Mouse (Mus musculus): ENCODE results near the gene Mbd5. TPM values are rescaled to one million over a fixed set of nuclear protein-coding genes. Genes with fewer than 3 reads are reported as not detected.

The Mbd5 gene
- polyA plus RNA-seq, 2 experiments = 14.3 to 30.9 TPM

GRCm38 (mm10) chr2:49241715-49242114, 292.4 kb downstream of the Mbd5 start:
- no peak for TF ChIP-seq POLR2A (IDR thresholded peaks at IDR 0.05; ENCODE audit: borderline replicate concordance, extremely low read depth, insufficient read depth, insufficient read length)
- ATAC-seq (ENCODE audit: low FRiP score, low read depth) = no peak
- no peaks in the 10 kb centered on the region for H3K9me3 ChIP-seq (ENCODE audit: control insufficient read depth, low read length)
- no peak overlapping the region for H3K4me2 ChIP-seq (replicated peaks; ENCODE audit: low read depth, low read length, severe bottlenecking)
- H3K36me3 ChIP-seq (ENCODE audit: control insufficient read depth, insufficient read depth, low read length) = peaks cover 5% of the 10 kb centered on the region
- H3K27me3 ChIP-seq (ENCODE audit: control insufficient read depth, insufficient read depth, low read length) = no peaks in the 10 kb centered on the region
- H3K4me1 ChIP-seq (ENCODE audit: control insufficient read depth, insufficient read depth, low read length) = no peaks in the 10 kb centered on the region
- no peak for DNase-seq (ENCODE audit: low spot score)
- no peak overlapping the region for H3K9ac ChIP-seq (ENCODE audit: low read depth, low read length, severe bottlenecking)
- H3K4me3 ChIP-seq (replicated peaks; ENCODE audit: low read length) = no peak overlapping the region
- 90% methylated on average over 4 of the region's 4 CpGs for WGBS
- H3K27ac ChIP-seq (replicated peaks; ENCODE audit: low read depth, low read length) = no peak overlapping the region

GRCm38 (mm10) chr2:49264092-49264491, 314.8 kb downstream of the Mbd5 start:
- H3K27ac ChIP-seq (replicated peaks; ENCODE audit: low read depth, low read length) = no peak overlapping the region
- ATAC-seq (ENCODE audit: low FRiP score, low read depth) (no peak), DNase-seq (ENCODE audit: low spot score) (no peak)
- H3K9me3 ChIP-seq (ENCODE audit: control insufficient read depth, low read length) = no peaks in the 10 kb centered on the region
- no peaks in the 10 kb centered on the region for H3K27me3 ChIP-seq (ENCODE audit: control insufficient read depth, insufficient read depth, low read length)
- H3K4me1 ChIP-seq (ENCODE audit: control insufficient read depth, insufficient read depth, low read length) = no peaks in the 10 kb centered on the region
- H3K4me2 ChIP-seq (replicated peaks; ENCODE audit: low read depth, low read length, severe bottlenecking) = no peak overlapping the region
- no peak overlapping the region for H3K9ac ChIP-seq (ENCODE audit: low read depth, low read length, severe bottlenecking)
- no peak overlapping the region for H3K4me3 ChIP-seq (replicated peaks; ENCODE audit: low read length)
- no peaks in the 10 kb centered on the region for H3K36me3 ChIP-seq (ENCODE audit: control insufficient read depth, insufficient read depth, low read length)
- WGBS = 73% methylated on average over 2 of the region's 2 CpGs
- no peak for TF ChIP-seq POLR2A (IDR thresholded peaks at IDR 0.05; ENCODE audit: borderline replicate concordance, extremely low read depth, insufficient read depth, insufficient read length)

- no peaks in the 10 kb centered on the region for H3K9me3 ChIP-seq (ENCODE audit: control insufficient read depth, low read length)
- 29% methylated on average over 11 of the region's 11 CpGs for WGBS
- DNase-seq (ENCODE audit: low spot score) (no peak), ATAC-seq (ENCODE audit: low FRiP score, low read depth) (peak; percentile 63)
- H3K9ac ChIP-seq (ENCODE audit: low read depth, low read length, severe bottlenecking) = no peak overlapping the region
- no peak overlapping the region for H3K27ac ChIP-seq (replicated peaks; ENCODE audit: low read depth, low read length)
- no peaks in the 10 kb centered on the region for H3K4me1 ChIP-seq (ENCODE audit: control insufficient read depth, insufficient read depth, low read length)
- H3K4me3 ChIP-seq (replicated peaks; ENCODE audit: low read length) = no peak overlapping the region
- no peak for TF ChIP-seq POLR2A (IDR thresholded peaks at IDR 0.05; ENCODE audit: borderline replicate concordance, extremely low read depth, insufficient read depth, insufficient read length)
- H3K36me3 ChIP-seq (ENCODE audit: control insufficient read depth, insufficient read depth, low read length) = no peaks in the 10 kb centered on the region
- no peak overlapping the region for H3K4me2 ChIP-seq (replicated peaks; ENCODE audit: low read depth, low read length, severe bottlenecking)
- no peaks in the 10 kb centered on the region for H3K27me3 ChIP-seq (ENCODE audit: control insufficient read depth, insufficient read depth, low read length)
Observed at GRCm38 (mm10) chr2:49272295-49272967, 323.1 kb downstream of the Mbd5 start.

GRCm38 (mm10) chr2:49276017-49276722, 326.9 kb downstream of the Mbd5 start:
- Histone ChIP-seq H3K27ac (replicated peaks; ENCODE audit: low read depth, low read length) (no peak overlapping the region), H3K36me3 (ENCODE audit: control insufficient read depth, insufficient read depth, low read length) (no peaks in the 10 kb centered on the region), H3K4me1 (ENCODE audit: control insufficient read depth, insufficient read depth, low read length) (0 out of 2 replicates have a peak, but pooled peaks cover 2% of the 10 kb centered on the region), H3K9me3 (ENCODE audit: control insufficient read depth, low read length) (no peaks in the 10 kb centered on the region), H3K4me2 (replicated peaks; ENCODE audit: low read depth, low read length, severe bottlenecking) (no peak overlapping the region), H3K9ac (ENCODE audit: low read depth, low read length, severe bottlenecking) (no peak overlapping the region), H3K4me3 (replicated peaks; ENCODE audit: low read length) (no peak overlapping the region), H3K27me3 (ENCODE audit: control insufficient read depth, insufficient read depth, low read length) (no peaks in the 10 kb centered on the region)
- 87% methylated on average over 4 of the region's 4 CpGs for WGBS
- ATAC-seq (ENCODE audit: low FRiP score, low read depth) (no peak), DNase-seq (ENCODE audit: low spot score) (no peak)
- no peak for TF ChIP-seq POLR2A (IDR thresholded peaks at IDR 0.05; ENCODE audit: borderline replicate concordance, extremely low read depth, insufficient read depth, insufficient read length)

- H3K4me3 ChIP-seq (replicated peaks; ENCODE audit: low read length) = no peak overlapping the region
- H3K9me3 ChIP-seq (ENCODE audit: control insufficient read depth, low read length) = no peaks in the 10 kb centered on the region
- H3K9ac ChIP-seq (ENCODE audit: low read depth, low read length, severe bottlenecking) = no peak overlapping the region
- DNase-seq (ENCODE audit: low spot score) = no peak
- H3K4me1 ChIP-seq (ENCODE audit: control insufficient read depth, insufficient read depth, low read length) = 0 out of 2 replicates have a peak, but pooled peaks cover 2% of the 10 kb centered on the region
- no peak overlapping the region for H3K4me2 ChIP-seq (replicated peaks; ENCODE audit: low read depth, low read length, severe bottlenecking)
- no peak overlapping the region for H3K27ac ChIP-seq (replicated peaks; ENCODE audit: low read depth, low read length)
- no peaks in the 10 kb centered on the region for H3K36me3 ChIP-seq (ENCODE audit: control insufficient read depth, insufficient read depth, low read length)
- TF ChIP-seq POLR2A (IDR thresholded peaks at IDR 0.05; ENCODE audit: borderline replicate concordance, extremely low read depth, insufficient read depth, insufficient read length) = no peak
- H3K27me3 ChIP-seq (ENCODE audit: control insufficient read depth, insufficient read depth, low read length) = no peaks in the 10 kb centered on the region
- no peak for ATAC-seq (ENCODE audit: low FRiP score, low read depth)
Observed at GRCm38 (mm10) chr2:49280496-49280895, 331.2 kb downstream of the Mbd5 start.

Data from limb, embryonic 14.5 days (tissue).